Mouse (Mus musculus): ENCODE data around the gene Tanc2. TPM values are rescaled to one million over a fixed set of nuclear protein-coding genes. Genes with fewer than 3 reads are reported as not detected.

The Tanc2 gene
- polyA plus RNA-seq (2012; ENCODE audit: insufficient read depth, low replicate concordance): 0.97 and 1.4 TPM in 2 replicates

DNA sequence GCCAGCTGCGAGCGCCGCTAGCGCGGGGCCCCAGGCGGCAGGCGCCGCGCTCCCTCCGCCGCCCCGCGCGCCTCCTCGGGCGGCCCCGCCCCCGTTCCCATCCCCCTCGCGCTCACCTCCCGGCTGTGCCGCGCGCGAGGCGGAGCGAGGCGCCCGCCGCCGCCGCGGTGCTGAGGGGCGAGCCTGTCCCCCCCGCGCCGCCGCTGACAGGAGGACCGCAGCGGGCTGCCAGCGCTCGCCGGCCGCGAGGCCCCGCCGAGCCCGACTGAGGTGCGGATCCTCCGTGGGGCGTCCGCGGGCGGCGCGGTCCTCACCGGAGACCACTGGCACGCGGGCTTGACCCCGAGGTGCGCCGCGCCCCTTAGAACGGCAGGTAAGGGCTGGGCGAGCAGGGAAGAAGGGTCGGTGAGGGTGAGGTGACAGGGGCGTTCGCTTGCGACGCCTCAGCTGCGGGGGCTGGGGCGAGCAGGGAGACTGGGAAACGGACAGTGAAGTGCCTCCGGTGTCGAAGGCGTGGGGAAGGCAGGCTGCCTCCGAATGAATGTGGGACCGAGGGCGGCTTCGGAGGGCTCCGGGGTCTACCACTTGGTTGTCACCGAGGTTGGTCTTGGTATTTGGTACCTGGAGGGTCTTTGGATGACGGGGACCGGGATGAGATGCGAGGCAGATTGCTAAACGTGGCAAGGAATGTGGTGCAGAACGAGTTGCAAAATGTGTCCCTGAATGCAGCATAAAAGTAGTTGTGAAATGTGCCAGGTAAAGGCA, at the start of gene Tanc2:
Gene Tanc2, plus strand, starts transcription at position 110 of the 765 bp plus-strand sequence.
- Histone ChIP-seq H3K4me1 (peaks cover 28% of the 10 kb centered on the region), H3K9me3 (peaks cover 11% of the 10 kb centered on the region), H3K4me3 (replicated peaks) (peak within 1 kb of the TSS; percentile 99), H3K27me3 (replicated peaks) (peaks cover 3% of the 10 kb centered on the region), H3K36me3 (replicated peaks; ENCODE audit: low read length) (no peaks in the 10 kb centered on the region)
- TF ChIP-seq FLI1 (IDR thresholded peaks at IDR 0.05; ENCODE audit: low read length) (no peak), GATA1 (IDR thresholded peaks at IDR 0.05; ENCODE audit: borderline replicate concordance, low read length) (no peak)

DNA sequence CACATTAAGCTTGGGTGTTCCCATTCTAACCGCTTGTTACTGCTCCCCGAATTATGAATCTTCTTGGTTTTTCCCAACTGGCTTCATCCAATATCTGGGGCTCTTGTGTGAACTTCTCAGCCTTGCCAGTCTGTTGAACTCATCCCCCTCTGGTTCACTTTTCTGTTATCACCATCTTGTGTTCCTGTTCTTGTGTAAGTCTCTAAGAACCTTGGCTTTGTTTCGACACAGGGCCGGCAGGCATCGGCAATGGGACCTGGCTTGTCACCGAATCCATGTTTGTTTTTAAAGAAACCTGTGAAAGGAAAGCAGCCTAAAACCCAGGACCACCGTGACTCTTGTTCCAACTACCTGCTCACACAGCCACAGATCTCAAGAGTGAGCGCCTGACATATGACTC, 49.0 kb upstream of the Tanc2 start:
- no peaks in the 10 kb centered on the region; the same call in 1 of the 2 replicates for H3K9me3 ChIP-seq
- TF ChIP-seq GATA1 (IDR thresholded peaks at IDR 0.05; ENCODE audit: borderline replicate concordance, low read length) (no peak), FLI1 (IDR thresholded peaks at IDR 0.05; ENCODE audit: low read length) (no peak)
- no peak overlapping the region for H3K4me3 ChIP-seq (replicated peaks)
- peaks cover 8% of the 10 kb centered on the region; the same call in 1 of the 2 replicates for H3K4me1 ChIP-seq
- H3K27me3 ChIP-seq (replicated peaks): peaks cover 68% of the 10 kb centered on the region
- H3K36me3 ChIP-seq (replicated peaks; ENCODE audit: low read length): no peaks in the 10 kb centered on the region

DNA sequence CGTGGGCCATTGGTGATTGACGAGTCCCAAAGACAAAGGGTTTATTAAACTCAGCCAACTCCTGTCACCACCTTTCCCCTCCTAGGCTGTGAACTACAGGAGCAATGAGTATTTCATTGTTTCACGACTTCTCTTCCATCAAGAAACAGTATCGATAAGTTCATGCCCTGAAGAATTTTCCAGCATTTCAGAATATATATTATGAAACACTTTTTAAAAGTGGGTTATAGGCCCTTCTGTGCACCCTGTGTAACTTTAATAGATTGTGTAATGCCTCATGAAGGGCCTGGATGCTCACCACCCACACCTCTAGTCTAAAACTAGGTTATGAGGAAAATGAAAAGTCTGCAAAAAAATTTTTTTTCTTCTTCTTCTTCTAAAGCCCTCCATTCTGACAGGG, 48.4 kb upstream of the Tanc2 start:
- H3K4me1 ChIP-seq: peaks cover 8% of the 10 kb centered on the region; the same call in 1 of the 2 replicates
- no peaks in the 10 kb centered on the region; the same call in 1 of the 2 replicates for H3K9me3 ChIP-seq
- no peak for TF ChIP-seq GATA1 (IDR thresholded peaks at IDR 0.05; ENCODE audit: borderline replicate concordance, low read length)
- no peak for TF ChIP-seq FLI1 (IDR thresholded peaks at IDR 0.05; ENCODE audit: low read length)
- H3K27me3 ChIP-seq (replicated peaks): peaks cover 69% of the 10 kb centered on the region
- no peaks in the 10 kb centered on the region for H3K36me3 ChIP-seq (replicated peaks; ENCODE audit: low read length)
- no peak overlapping the region for H3K4me3 ChIP-seq (replicated peaks)

DNA sequence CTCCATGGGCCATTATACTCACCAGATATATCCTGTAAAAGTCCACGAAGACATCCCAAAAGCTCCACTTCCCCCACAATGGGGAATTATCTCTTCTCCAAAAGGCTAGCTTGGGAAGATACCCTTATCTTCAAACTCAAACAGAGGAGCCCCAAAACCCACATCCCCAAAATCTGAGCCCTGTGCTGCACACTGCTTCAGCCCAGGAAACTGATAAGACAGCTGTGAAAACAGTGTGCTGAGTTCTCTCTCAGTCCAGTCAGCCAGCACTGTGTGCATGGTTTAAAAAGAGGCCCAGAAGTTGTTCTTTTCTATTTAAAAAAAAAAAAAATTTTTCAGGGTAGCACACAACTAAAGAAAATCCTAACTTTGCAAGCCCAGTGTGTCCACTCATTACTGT, 47.7 kb upstream of the Tanc2 start:
- Histone ChIP-seq H3K36me3 (replicated peaks; ENCODE audit: low read length) (no peaks in the 10 kb centered on the region), H3K27me3 (replicated peaks) (peaks cover 66% of the 10 kb centered on the region), H3K4me1 (peaks cover 8% of the 10 kb centered on the region; the same call in 1 of the 2 replicates), H3K4me3 (replicated peaks) (no peak overlapping the region), H3K9me3 (no peaks in the 10 kb centered on the region; the same call in 1 of the 2 replicates)
- no peak for TF ChIP-seq GATA1 (IDR thresholded peaks at IDR 0.05; ENCODE audit: borderline replicate concordance, low read length)
- no peak for TF ChIP-seq FLI1 (IDR thresholded peaks at IDR 0.05; ENCODE audit: low read length)

DNA sequence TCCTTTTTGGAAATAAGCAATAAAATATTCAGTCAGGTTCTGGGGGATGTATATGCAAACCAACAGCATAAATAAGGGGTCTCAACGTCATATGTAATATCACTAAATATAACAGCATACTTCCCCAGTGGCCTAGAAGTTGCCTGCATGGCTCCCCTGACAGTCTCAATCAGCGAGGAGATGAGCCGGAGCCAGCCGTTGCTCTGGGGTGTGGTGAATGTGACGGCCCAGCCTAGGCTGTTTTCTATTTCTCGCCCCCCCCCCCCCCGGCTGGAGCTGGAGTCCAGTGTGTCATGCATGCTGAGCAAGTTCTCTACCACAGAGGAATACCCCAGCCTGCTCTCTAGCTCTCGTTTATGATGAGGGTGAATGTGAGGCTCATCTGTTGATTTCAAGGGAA, 44.0 kb upstream of the Tanc2 start:
- TF ChIP-seq FLI1 (IDR thresholded peaks at IDR 0.05; ENCODE audit: low read length): no peak
- no peak for TF ChIP-seq GATA1 (IDR thresholded peaks at IDR 0.05; ENCODE audit: borderline replicate concordance, low read length)

DNA sequence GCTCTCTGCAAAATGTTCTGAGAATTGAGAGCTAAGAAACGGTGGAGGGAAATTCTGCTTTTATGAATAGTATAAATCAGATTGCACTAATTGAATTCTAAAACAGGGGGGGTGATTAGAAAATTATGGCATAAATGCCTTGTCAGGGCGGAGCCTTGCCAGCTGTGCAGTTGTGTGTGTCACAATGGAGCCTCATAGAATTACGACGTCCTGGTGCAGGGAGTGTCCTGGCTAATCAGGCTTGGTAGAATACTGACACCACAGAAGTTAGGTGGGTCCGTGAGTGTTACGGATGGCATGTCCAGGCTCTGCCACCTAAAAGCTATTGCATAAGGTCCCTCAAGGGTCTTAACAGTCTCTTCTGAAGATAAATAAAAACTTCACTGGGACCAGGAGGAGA, 43.4 kb upstream of the Tanc2 start:
- H3K4me3 ChIP-seq (replicated peaks): no peak overlapping the region
- H3K27me3 ChIP-seq (replicated peaks): peaks cover 75% of the 10 kb centered on the region
- TF ChIP-seq GATA1 (IDR thresholded peaks at IDR 0.05; ENCODE audit: borderline replicate concordance, low read length) (no peak), FLI1 (IDR thresholded peaks at IDR 0.05; ENCODE audit: low read length) (no peak)
- peaks cover 21% of the 10 kb centered on the region for H3K4me1 ChIP-seq
- no peaks in the 10 kb centered on the region for H3K36me3 ChIP-seq (replicated peaks; ENCODE audit: low read length)
- no peaks in the 10 kb centered on the region for H3K9me3 ChIP-seq

More for the DNA sequence above, 44.0 kb upstream of the Tanc2 start:
- peaks cover 71% of the 10 kb centered on the region for H3K27me3 ChIP-seq (replicated peaks)
- no peak overlapping the region for H3K4me3 ChIP-seq (replicated peaks)
- H3K36me3 ChIP-seq (replicated peaks; ENCODE audit: low read length): no peaks in the 10 kb centered on the region
- no peaks in the 10 kb centered on the region for H3K9me3 ChIP-seq
- H3K4me1 ChIP-seq: peaks cover 15% of the 10 kb centered on the region

DNA sequence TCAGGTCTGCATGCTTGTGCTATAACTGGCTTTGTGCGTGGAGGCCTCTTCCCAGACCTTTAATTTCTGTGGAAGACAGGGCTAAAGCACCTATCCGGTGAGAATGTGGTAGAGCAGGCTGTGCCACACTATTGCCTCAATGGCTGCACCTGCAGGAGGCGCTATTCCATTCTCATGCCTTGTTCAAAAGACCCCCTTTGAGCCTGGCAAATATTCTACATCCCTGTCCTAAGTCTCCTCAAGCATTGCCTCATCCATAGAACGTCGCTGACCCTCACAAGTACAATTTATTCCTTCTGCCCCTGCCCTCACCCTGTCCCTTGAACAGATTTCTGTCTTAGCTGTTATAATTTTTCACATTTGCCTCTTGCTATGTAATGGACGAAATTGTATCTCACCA, 41.4 kb upstream of the Tanc2 start:
- Histone ChIP-seq H3K9me3 (no peaks in the 10 kb centered on the region), H3K4me1 (peaks cover 13% of the 10 kb centered on the region), H3K27me3 (replicated peaks) (peaks cover 85% of the 10 kb centered on the region), H3K4me3 (replicated peaks) (no peak overlapping the region), H3K36me3 (replicated peaks; ENCODE audit: low read length) (no peaks in the 10 kb centered on the region)
- TF ChIP-seq FLI1 (IDR thresholded peaks at IDR 0.05; ENCODE audit: low read length) (no peak), GATA1 (IDR thresholded peaks at IDR 0.05; ENCODE audit: borderline replicate concordance, low read length) (no peak)

DNA sequence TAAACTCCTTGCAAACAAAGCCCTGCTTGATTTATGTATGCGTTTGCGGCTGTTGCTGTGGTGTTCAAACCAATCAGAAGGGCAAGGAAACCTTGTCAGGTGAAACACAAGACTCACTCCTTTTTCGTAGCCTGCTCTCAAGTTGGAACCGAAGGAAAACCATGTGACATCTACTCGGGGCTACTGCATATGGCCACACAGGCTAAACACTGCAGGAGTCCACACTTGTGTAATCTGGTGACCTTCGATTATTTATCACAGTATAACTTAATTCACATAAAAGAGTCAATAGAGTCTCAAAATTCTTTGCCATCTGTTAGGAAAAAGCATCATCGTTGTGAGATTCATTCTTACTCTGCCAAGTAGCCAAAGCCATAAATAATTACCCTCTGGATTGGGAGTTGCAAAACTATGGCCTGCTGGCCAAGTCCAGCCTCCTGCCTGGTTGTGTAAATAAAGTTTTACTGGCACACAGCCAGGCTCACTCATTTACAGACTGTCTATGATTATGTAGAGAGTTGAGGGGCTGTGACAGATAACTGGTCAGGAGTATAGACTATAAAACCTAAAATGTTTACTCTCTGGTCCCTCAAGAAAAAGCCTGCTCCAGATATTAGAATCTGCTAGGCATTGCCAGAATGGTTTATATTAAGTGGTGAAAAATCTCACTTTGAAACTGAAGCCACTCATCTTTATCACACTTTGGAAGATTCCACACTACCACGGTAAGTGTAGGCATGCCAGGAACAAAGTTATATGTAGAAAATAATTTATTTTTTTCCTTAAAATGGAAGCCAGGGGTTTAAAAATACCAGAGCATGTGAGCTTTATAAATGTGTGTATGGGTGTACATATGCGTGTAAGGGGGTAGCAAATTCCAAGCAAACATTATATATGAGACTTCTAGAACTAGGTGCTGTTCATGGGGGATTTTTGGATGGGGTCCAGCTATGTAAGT, 40.3 kb upstream of the Tanc2 start:
- H3K27me3 ChIP-seq (replicated peaks): peaks cover 82% of the 10 kb centered on the region
- H3K4me1 ChIP-seq: peaks cover 13% of the 10 kb centered on the region
- H3K9me3 ChIP-seq: no peaks in the 10 kb centered on the region
- TF ChIP-seq GATA1 (IDR thresholded peaks at IDR 0.05; ENCODE audit: borderline replicate concordance, low read length) (no peak), FLI1 (IDR thresholded peaks at IDR 0.05; ENCODE audit: low read length) (no peak)
- H3K36me3 ChIP-seq (replicated peaks; ENCODE audit: low read length): no peaks in the 10 kb centered on the region
- no peak overlapping the region for H3K4me3 ChIP-seq (replicated peaks)

DNA sequence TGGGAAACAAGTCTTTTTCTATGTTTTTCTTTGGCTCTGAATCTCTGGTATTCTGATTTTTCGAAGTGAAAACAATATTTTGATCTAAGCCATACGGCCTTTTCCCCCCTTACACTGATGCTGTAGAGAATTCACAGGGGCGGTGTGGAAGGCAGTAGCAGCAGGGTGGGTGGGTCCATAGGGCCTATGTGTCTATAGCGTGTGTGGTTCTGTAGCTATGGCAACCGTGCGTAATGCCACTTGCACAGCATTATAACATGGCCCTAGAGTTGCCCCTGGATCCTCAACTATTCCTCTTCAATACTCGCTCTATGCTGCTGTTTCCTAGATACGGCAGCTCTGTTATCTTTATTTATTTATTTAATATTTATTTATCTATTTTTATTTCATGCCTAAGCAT, 32.5 kb upstream of the Tanc2 start:
- TF ChIP-seq FLI1 (IDR thresholded peaks at IDR 0.05; ENCODE audit: low read length) (no peak), GATA1 (IDR thresholded peaks at IDR 0.05; ENCODE audit: borderline replicate concordance, low read length) (no peak)
- H3K4me3 ChIP-seq (replicated peaks): no peak overlapping the region
- H3K9me3 ChIP-seq: peaks cover 16% of the 10 kb centered on the region
- peaks cover 6% of the 10 kb centered on the region for H3K4me1 ChIP-seq
- H3K36me3 ChIP-seq (replicated peaks; ENCODE audit: low read length): no peaks in the 10 kb centered on the region
- H3K27me3 ChIP-seq (replicated peaks): peaks cover 42% of the 10 kb centered on the region

Data from megakaryocyte, embryonic 14.5 days (primary cell).